Mouse (Mus musculus) hindbrain, embryonic 14.5 days (tissue): ENCODE results near the gene Rpn2. TPM values are rescaled to one million over a fixed set of nuclear protein-coding genes. Genes with fewer than 3 reads are reported as not detected.
A peak's percentile ranks its signal among the peaks of the same experiment; 100 is the strongest.

Source experiments
- ATAC-seq: fragments of 200-750 bp; cut with Nextera tagmentation; 2 replicates; pipeline ENCODE4 v1.8.0; 2017; ENCODE audit warnings: moderate number of reproducible peaks, mild to moderate bottlenecking, moderate TSS enrichment, moderate library complexity; ENCODE audit not compliant: low FRiP score
- DNase-seq: peaks from one replicate; pipeline ENCODE4 v3.0.0-alpha.2; 2015; ENCODE audit warnings: low spot score
- H3K27ac ChIP-seq: fragments of 300-500 bp; sonication (generic); 2 replicates; pipeline ENCODE4 v1.5.1; 2014; ENCODE audit warnings: mild to moderate bottlenecking, moderate library complexity
- H3K27me3 ChIP-seq: fragments of 300-500 bp; sonication (generic); 2 replicates; pipeline ENCODE4 v1.6.1; 2014; ENCODE audit warnings: mild to moderate bottlenecking, low read length, mixed read lengths; ENCODE audit not compliant: control insufficient read depth, insufficient read depth
- H3K36me3 ChIP-seq: fragments of 300-500 bp; sonication (generic); replicated peaks from 2 replicates; pipeline ENCODE4 v1.6.1; 2014; ENCODE audit not compliant: control insufficient read depth, insufficient read depth
- H3K4me1 ChIP-seq: fragments of 300-500 bp; sonication (generic); replicated peaks from 2 replicates; pipeline ENCODE4 v1.6.1; 2014; ENCODE audit warnings: antibody characterized with exemption, low read length, mixed read lengths; ENCODE audit not compliant: control insufficient read depth, insufficient read depth
- H3K4me2 ChIP-seq: fragments of 300-500 bp; sonication (generic); replicated peaks from 2 replicates; pipeline ENCODE4 v1.6.1; 2014; ENCODE audit warnings: mild to moderate bottlenecking, moderate library complexity
- H3K4me3 ChIP-seq: fragments of 300-500 bp; sonication (generic); replicated peaks from 2 replicates; pipeline ENCODE4 v1.5.1; 2014; ENCODE audit warnings: mild to moderate bottlenecking, low read length
- H3K9ac ChIP-seq: fragments of 300-500 bp; sonication (generic); 2 replicates; pipeline ENCODE4 v1.6.1; 2014
- H3K9me3 ChIP-seq: fragments of 300-500 bp; sonication (generic); 2 replicates; pipeline ENCODE4 v1.6.1; 2016; ENCODE audit warnings: low read length; ENCODE audit not compliant: control insufficient read depth
- WGBS: fragments of 180-500 bp; shearing (Covaris S2); extraction: QIAGEN DNeasy Blood & Tissue Kit; methylation state at CpG from one replicate; pipeline ENCODE4 v1.1.7; 2014; 5-methylcytosine and 5-hydroxymethylcytosine counted together
- polyA plus RNA-seq: library from polyadenylated mRNA; unstranded; fragments of >200 nt; fragmentation: Nextera tagmentation; extraction: Ambion mirVana; gene quantifications from 2 replicates; pipeline ENCODE4 v1.2.1, GENCODE M21; 2014

The Rpn2 gene
- polyA plus RNA-seq, 1 experiment from 2014 or later: 210 TPM

- no peak for DNase-seq
- whole genome bisulfite sequencing: 69% methylated on average over 8 of the region's 8 CpGs
- ATAC-seq: no peak
- H3K4me2 ChIP-seq: no peak overlapping the region
- H3K9me3 ChIP-seq: no peaks in the 10 kb centered on the region
- H3K27me3 ChIP-seq: no peaks in the 10 kb centered on the region
- 0 out of 2 replicates have a peak, but pooled peaks cover 13% of the 10 kb centered on the region for H3K4me1 ChIP-seq
- peaks cover 85% of the 10 kb centered on the region for H3K36me3 ChIP-seq
- H3K9ac ChIP-seq: no peak overlapping the region
- H3K4me3 ChIP-seq: no peak overlapping the region
- H3K27ac ChIP-seq: peak overlapping the region; percentile 47; the same call in 1 of the 2 replicates
Observed at GRCm38 (mm10) chr2:157320135-157320534, 41.3 kb downstream of the Rpn2 start.

DNA sequence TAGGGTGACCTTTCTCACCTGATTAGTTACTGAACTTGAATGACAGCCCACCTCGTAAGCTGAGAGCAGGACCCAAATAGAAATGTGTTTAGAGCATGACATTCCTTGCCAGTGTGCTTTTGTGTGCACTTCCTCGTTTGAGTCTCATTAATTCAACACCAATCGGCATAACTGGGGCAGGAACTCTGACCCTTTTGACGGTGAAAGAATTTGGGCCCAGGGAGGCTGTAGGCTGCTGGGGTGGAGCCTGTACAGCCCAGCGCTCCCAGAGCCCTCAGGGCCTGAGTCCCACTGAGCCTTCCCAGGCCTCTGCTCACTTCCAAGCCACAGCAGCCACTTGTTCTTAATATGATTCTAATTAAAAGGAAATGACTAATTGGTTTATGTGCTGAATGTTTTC lies 42.1 kb downstream of the Rpn2 start:
- WGBS: 35% methylated on average over 5 of the region's 5 CpGs
- Histone ChIP-seq H3K9ac (no peak overlapping the region), H3K9me3 (no peaks in the 10 kb centered on the region), H3K27me3 (no peaks in the 10 kb centered on the region), H3K36me3 (peaks cover 83% of the 10 kb centered on the region), H3K4me1 (0 out of 2 replicates have a peak, but pooled peaks cover 13% of the 10 kb centered on the region), H3K27ac (0 out of 2 replicates have a peak overlapping the region, but pooled peaks have one; percentile 47), H3K4me3 (no peak overlapping the region), H3K4me2 (no peak overlapping the region)
- ATAC-seq (no peak), DNase-seq (no peak)

DNA sequence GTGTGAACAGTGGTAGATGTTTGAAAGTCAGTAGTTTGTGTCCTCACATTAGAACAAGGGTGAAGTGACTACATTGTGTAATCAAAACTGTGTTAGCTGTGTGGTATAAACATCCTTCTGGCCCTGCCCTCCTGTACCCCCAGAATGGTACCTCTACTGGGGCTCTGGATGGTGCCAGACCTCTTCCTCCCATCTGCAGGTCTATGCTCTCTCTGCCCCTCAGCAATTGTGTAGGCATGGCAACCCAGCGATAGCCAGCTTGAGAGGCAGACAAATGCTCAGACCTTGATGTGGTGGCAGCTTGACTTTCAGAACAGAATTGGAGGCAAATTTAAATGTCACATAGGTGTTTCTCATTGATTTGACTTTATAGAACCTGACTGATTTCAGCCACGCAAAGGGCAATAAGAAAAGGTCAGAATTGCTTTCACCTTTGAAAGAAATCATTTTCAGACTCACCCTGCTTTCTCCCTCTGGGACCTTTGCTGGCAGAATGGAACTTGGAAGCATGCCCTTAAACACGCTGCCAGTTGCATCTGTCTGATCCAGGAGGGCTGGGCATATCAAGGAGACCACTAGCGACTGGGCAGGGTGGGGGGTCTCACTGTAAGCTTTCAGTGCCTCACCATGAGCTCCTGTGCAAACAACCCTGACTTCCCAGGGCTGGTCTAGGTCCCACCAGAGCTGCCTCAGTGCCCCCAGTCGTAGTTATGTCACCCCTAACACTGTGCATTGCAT lies 43.4 kb downstream of the Rpn2 start:
- Histone ChIP-seq H3K9ac (no peak overlapping the region), H3K27ac (peak overlapping the region; percentile 71), H3K4me2 (no peak overlapping the region), H3K9me3 (no peaks in the 10 kb centered on the region), H3K36me3 (peaks cover 87% of the 10 kb centered on the region), H3K27me3 (no peaks in the 10 kb centered on the region), H3K4me1 (0 out of 2 replicates have a peak, but pooled peaks cover 13% of the 10 kb centered on the region), H3K4me3 (no peak overlapping the region)
- no peak for DNase-seq
- ATAC-seq: no peak
- 65% methylated on average over 5 of the region's 5 CpGs for WGBS

- Histone ChIP-seq H3K4me3 (no peak overlapping the region), H3K4me2 (no peak overlapping the region), H3K4me1 (peaks cover 27% of the 10 kb centered on the region), H3K27ac (no peak overlapping the region), H3K27me3 (no peaks in the 10 kb centered on the region), H3K9me3 (no peaks in the 10 kb centered on the region), H3K9ac (no peak overlapping the region), H3K36me3 (peaks cover 68% of the 10 kb centered on the region)
- ATAC-seq: no peak
- WGBS: 88% methylated on average over 2 of the region's 2 CpGs
- DNase-seq: no peak
Observed at GRCm38 (mm10) chr2:157325238-157325637, 46.4 kb downstream of the Rpn2 start.

- Histone ChIP-seq H3K4me2 (no peak overlapping the region), H3K36me3 (peaks cover 40% of the 10 kb centered on the region), H3K27ac (peak overlapping the region; percentile 5), H3K9me3 (no peaks in the 10 kb centered on the region), H3K4me1 (peaks cover 23% of the 10 kb centered on the region), H3K9ac (no peak overlapping the region), H3K27me3 (no peaks in the 10 kb centered on the region), H3K4me3 (no peak overlapping the region)
- DNase-seq (no peak), ATAC-seq (no peak)
- WGBS: 18% methylated on average over 5 of the region's 5 CpGs
Observed at GRCm38 (mm10) chr2:157328106-157328505, 49.3 kb downstream of the Rpn2 start.

DNA sequence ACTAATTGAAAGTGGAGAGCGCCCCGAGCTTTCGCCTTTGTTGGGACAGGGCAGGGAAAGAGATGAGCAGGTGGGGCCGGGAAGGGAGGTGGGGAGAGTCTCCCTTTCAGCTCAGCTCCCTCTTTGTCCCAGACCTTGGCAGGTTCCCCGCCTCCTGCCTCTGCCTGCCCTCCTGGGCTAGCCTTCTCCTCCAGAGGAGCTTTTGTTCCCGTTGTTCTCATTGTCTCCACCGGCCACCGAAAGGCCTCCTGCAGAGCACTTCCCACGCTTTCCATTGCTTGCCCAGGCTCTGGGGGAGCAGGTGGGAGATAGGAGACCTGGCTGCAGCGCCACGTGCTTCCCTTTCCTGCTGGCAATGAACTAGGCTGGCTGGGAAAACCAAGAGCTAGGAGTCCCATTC lies 49.8 kb downstream of the Rpn2 start:
- WGBS: 11% methylated on average over 11 of the region's 11 CpGs
- Histone ChIP-seq H3K4me2 (no peak overlapping the region), H3K27me3 (no peaks in the 10 kb centered on the region), H3K9me3 (no peaks in the 10 kb centered on the region), H3K36me3 (peaks cover 35% of the 10 kb centered on the region), H3K4me1 (peaks cover 23% of the 10 kb centered on the region), H3K9ac (no peak overlapping the region), H3K27ac (peak overlapping the region; percentile 5), H3K4me3 (no peak overlapping the region)
- DNase-seq (no peak), ATAC-seq (peak; percentile 33; the same call in 1 of the 2 replicates)

DNA sequence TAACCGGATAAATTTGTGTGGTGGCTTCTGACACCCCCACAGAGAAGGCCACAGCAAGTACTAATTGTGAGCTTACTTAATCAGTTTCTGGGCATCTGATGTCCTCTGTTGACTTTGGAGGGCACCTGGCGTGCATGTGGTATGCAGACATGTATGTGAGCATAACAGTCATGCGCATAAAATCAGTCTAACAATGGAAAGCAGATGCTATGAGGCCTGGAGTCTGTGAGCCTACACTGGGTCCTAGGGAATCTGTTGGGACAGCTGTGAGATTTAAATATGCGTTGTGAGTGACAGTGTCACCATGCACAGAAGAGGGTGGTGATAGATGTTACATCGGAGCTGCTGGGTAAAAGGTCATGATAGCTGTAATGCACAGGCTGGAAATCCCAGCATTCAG lies 53.2 kb downstream of the Rpn2 start:
- DNase-seq (no peak), ATAC-seq (no peak)
- H3K4me2 ChIP-seq: no peak overlapping the region
- H3K4me1 ChIP-seq: peaks cover 23% of the 10 kb centered on the region
- H3K36me3 ChIP-seq: peaks cover 5% of the 10 kb centered on the region
- H3K4me3 ChIP-seq: no peak overlapping the region
- H3K27ac ChIP-seq: peak overlapping the region; percentile 57
- H3K9ac ChIP-seq: no peak overlapping the region
- WGBS: 43% methylated on average over 5 of the region's 5 CpGs
- H3K9me3 ChIP-seq: no peaks in the 10 kb centered on the region
- H3K27me3 ChIP-seq: no peaks in the 10 kb centered on the region

GRCm38 (mm10) chr2:157338663-157339062 lies 59.8 kb downstream of the Rpn2 start:
- no peak overlapping the region for H3K4me3 ChIP-seq
- H3K27ac ChIP-seq: 0 out of 2 replicates have a peak overlapping the region, but pooled peaks have one; percentile 15
- H3K9me3 ChIP-seq: no peaks in the 10 kb centered on the region
- 28% methylated on average over 5 of the region's 5 CpGs for WGBS
- H3K27me3 ChIP-seq: no peaks in the 10 kb centered on the region
- no peak for ATAC-seq
- H3K4me2 ChIP-seq: no peak overlapping the region
- no peaks in the 10 kb centered on the region for H3K36me3 ChIP-seq
- H3K4me1 ChIP-seq: peaks cover 27% of the 10 kb centered on the region
- DNase-seq: peak; percentile 74
- H3K9ac ChIP-seq: no peak overlapping the region

DNA sequence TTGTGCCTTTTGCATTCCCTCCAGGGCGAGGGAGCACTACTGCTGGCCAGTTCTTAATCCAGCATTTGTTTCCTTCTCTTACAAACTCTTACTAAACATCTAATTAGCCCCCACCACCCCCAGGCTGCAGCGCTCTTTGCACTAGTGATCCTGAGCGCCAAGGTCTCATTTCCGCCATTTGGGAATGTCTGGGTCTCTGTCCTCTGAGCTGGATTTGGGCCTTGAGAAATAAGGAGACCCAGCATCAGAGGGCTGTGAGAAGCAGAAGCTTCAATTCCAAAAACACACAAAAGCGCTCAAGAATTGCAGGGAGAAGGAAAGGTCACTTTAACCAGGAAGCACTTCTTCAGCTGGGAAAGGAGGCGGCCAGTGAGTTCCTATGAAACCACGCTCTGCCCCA lies 60.7 kb downstream of the Rpn2 start:
- Histone ChIP-seq H3K27me3 (no peaks in the 10 kb centered on the region), H3K36me3 (no peaks in the 10 kb centered on the region), H3K9ac (no peak overlapping the region), H3K27ac (peak overlapping the region; percentile 89), H3K4me2 (no peak overlapping the region), H3K9me3 (no peaks in the 10 kb centered on the region), H3K4me3 (no peak overlapping the region), H3K4me1 (peaks cover 27% of the 10 kb centered on the region)
- 66% methylated on average over 7 of the region's 7 CpGs for WGBS
- DNase-seq: no peak
- no peak for ATAC-seq
